Mouse (Mus musculus) midbrain, embryonic 16.5 days (tissue): Measurements from ENCODE around the gene Trappc12. TPM values are rescaled to one million over a fixed set of nuclear protein-coding genes. Genes with fewer than 3 reads are reported as not detected.

Source experiments
- ATAC-seq: fragments of 200-750 bp; cut with Nextera tagmentation; 2 replicates; pipeline ENCODE4 v1.8.0; 2017; ENCODE audit warnings: moderate TSS enrichment
- H3K27ac ChIP-seq: fragments of 300-500 bp; sonication (generic); 2 replicates; pipeline ENCODE4 v1.5.1; 2014; ENCODE audit warnings: mild to moderate bottlenecking, low read length, mixed read lengths
- H3K27me3 ChIP-seq: fragments of 300-500 bp; sonication (generic); 2 replicates; pipeline ENCODE4 v1.6.1; 2014; ENCODE audit warnings: low read depth, low read length, mixed read lengths; ENCODE audit not compliant: control insufficient read depth, insufficient read depth
- H3K36me3 ChIP-seq: fragments of 300-500 bp; sonication (generic); 2 replicates; pipeline ENCODE4 v1.6.1; 2014; ENCODE audit warnings: mild to moderate bottlenecking, low read length, moderate library complexity, mixed read lengths; ENCODE audit not compliant: control insufficient read depth, insufficient read depth
- H3K4me1 ChIP-seq: fragments of 300-500 bp; sonication (generic); 2 replicates; pipeline ENCODE4 v1.6.1; 2014; ENCODE audit warnings: mild to moderate bottlenecking, low read length, mixed read lengths; ENCODE audit not compliant: control insufficient read depth, insufficient read depth
- H3K4me2 ChIP-seq: fragments of 300-500 bp; sonication (generic); 2 replicates; pipeline ENCODE4 v1.6.1; 2014; ENCODE audit warnings: mild to moderate bottlenecking, low read length, mixed read lengths
- H3K4me3 ChIP-seq: fragments of 300-500 bp; sonication (generic); 2 replicates; pipeline ENCODE4 v1.5.1; 2014; ENCODE audit warnings: low read depth, mild to moderate bottlenecking, low read length, moderate library complexity, mixed read lengths
- H3K9ac ChIP-seq: fragments of 300-500 bp; sonication (generic); 2 replicates; pipeline ENCODE4 v1.6.1; 2014; ENCODE audit warnings: low read depth, low read length, mixed read lengths
- H3K9me3 ChIP-seq: fragments of 300-500 bp; sonication (generic); replicated peaks from 2 replicates; pipeline ENCODE4 v1.6.1; 2014; ENCODE audit warnings: mild to moderate bottlenecking, low read length, mixed read lengths; ENCODE audit not compliant: control insufficient read depth, poor library complexity, severe bottlenecking
- WGBS: fragments of 180-500 bp; shearing (Covaris S2); extraction: QIAGEN DNeasy Blood & Tissue Kit; methylation state at CpG from one replicate; pipeline ENCODE4 v1.1.7; 2014; 5-methylcytosine and 5-hydroxymethylcytosine counted together
- polyA plus RNA-seq: library from polyadenylated mRNA; unstranded; fragments of >200 nt; fragmentation: Nextera tagmentation; extraction: Ambion mirVana; gene quantifications from 2 replicates; pipeline ENCODE4 v1.2.1, GENCODE M21; 2015

The Trappc12 gene
- polyA plus RNA-seq, 1 experiment from 2014 or later: 43.6 TPM

GRCm38 (mm10) chr12:28700101-28700511 is 50.2 kb downstream of the Trappc12 start:
- Histone ChIP-seq H3K9ac (peak overlapping the region; percentile 54; the same call in 1 of the 2 replicates), H3K9me3 (no peaks in the 10 kb centered on the region), H3K36me3 (no peaks in the 10 kb centered on the region), H3K4me2 (no peak overlapping the region), H3K4me3 (no peak overlapping the region), H3K27ac (peak overlapping the region; percentile 92), H3K27me3 (no peaks in the 10 kb centered on the region), H3K4me1 (peaks cover 25% of the 10 kb centered on the region)
- ATAC-seq: peak; percentile 59
- 31% methylated on average over 3 of the region's 3 CpGs for whole genome bisulfite sequencing

DNA sequence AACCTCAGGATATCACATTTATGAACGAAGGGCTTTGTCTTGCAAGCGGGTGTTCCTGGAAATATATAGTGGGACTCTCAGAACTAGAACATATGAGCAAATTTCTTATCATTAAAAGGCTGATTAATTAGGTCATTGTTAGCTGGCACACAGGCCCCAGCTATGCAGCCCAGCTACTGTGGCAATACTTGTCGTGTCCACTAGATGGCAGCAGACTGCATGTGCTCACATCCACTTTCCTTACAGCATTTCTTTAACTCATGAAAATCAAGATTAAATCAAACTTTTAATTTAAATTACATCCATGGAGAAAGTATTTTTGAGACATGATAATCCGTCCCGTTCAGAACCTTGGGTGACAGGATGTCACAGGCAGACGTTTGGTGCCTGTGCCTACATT is 50.6 kb downstream of the Trappc12 start:
- 5% methylated on average over 6 of the region's 6 CpGs for WGBS
- Histone ChIP-seq H3K4me1 (peaks cover 21% of the 10 kb centered on the region), H3K9me3 (no peaks in the 10 kb centered on the region), H3K27me3 (no peaks in the 10 kb centered on the region), H3K4me3 (no peak overlapping the region), H3K27ac (peak overlapping the region; percentile 92), H3K36me3 (no peaks in the 10 kb centered on the region), H3K4me2 (no peak overlapping the region), H3K9ac (peak overlapping the region; percentile 54; the same call in 1 of the 2 replicates)
- ATAC-seq: peak; percentile 46

DNA sequence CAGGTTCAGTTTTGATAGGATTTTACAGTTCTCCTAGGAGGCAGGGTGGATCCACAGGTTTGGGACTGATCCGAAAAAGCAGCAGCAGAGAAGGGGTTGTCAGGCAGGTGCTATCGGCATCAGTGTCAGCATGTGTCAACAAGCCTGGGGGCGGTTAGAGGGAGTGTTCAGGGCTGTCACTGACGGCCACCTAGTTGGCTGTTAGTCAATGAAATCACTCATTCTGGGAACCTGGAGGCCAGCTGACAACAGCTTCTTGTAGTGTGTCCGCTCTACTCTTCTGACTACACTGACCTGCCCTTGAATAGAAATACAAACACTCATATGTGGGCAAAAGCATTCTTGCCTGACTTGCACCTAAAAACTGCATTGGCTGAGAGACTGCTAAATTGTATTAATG is 51.2 kb downstream of the Trappc12 start:
- peak overlapping the region; percentile 33 for H3K27ac ChIP-seq
- no peak overlapping the region for H3K9ac ChIP-seq
- ATAC-seq: no peak
- WGBS: 72% methylated on average over 5 of the region's 5 CpGs
- no peaks in the 10 kb centered on the region for H3K9me3 ChIP-seq
- H3K4me3 ChIP-seq: no peak overlapping the region
- no peaks in the 10 kb centered on the region for H3K36me3 ChIP-seq
- no peak overlapping the region for H3K4me2 ChIP-seq
- H3K4me1 ChIP-seq: peaks cover 18% of the 10 kb centered on the region
- no peaks in the 10 kb centered on the region for H3K27me3 ChIP-seq

GRCm38 (mm10) chr12:28697821-28698595 is 52.3 kb downstream of the Trappc12 start:
- peaks cover 18% of the 10 kb centered on the region for H3K4me1 ChIP-seq
- 64% methylated on average over 14 of the region's 14 CpGs for WGBS
- H3K36me3 ChIP-seq: no peaks in the 10 kb centered on the region
- H3K9ac ChIP-seq: no peak overlapping the region
- no peak overlapping the region for H3K4me3 ChIP-seq
- ATAC-seq: no peak
- peak overlapping the region; percentile 47; the same call in 1 of the 2 replicates for H3K27ac ChIP-seq
- no peaks in the 10 kb centered on the region for H3K27me3 ChIP-seq
- H3K9me3 ChIP-seq: no peaks in the 10 kb centered on the region
- H3K4me2 ChIP-seq: no peak overlapping the region

DNA sequence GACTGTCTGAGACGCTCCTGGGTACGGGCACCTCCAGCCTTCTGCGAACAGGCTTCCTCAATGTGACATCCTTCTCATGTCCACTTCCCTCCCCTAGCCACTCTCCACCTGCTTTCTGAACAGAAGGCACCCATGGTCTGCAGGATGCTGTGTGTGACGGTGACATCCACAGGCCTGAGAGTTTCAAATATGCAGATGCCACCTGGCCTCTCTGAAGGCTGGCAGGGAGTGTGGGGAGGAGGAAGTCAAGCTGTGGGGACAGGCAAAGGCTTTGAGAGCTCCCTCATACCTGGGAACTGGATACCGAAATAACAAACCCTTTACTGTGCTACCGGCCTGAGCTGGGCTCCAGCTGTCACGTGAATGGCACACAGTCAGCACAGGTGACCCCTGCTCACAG is 55.5 kb downstream of the Trappc12 start:
- H3K36me3 ChIP-seq: peaks cover 11% of the 10 kb centered on the region; the same call in 1 of the 2 replicates
- H3K27me3 ChIP-seq: no peaks in the 10 kb centered on the region
- no peak for ATAC-seq
- H3K4me1 ChIP-seq: peaks cover 6% of the 10 kb centered on the region; the same call in 1 of the 2 replicates
- no peaks in the 10 kb centered on the region for H3K9me3 ChIP-seq
- no peak overlapping the region for H3K9ac ChIP-seq
- H3K27ac ChIP-seq: no peak overlapping the region
- H3K4me2 ChIP-seq: no peak overlapping the region
- no peak overlapping the region for H3K4me3 ChIP-seq
- 94% methylated on average over 7 of the region's 7 CpGs for WGBS

- 84% methylated on average over 2 of the region's 2 CpGs for WGBS
- ATAC-seq: no peak
- Histone ChIP-seq H3K9me3 (no peaks in the 10 kb centered on the region), H3K9ac (no peak overlapping the region), H3K4me2 (no peak overlapping the region), H3K36me3 (peaks cover 11% of the 10 kb centered on the region; the same call in 1 of the 2 replicates), H3K4me1 (peaks cover 2% of the 10 kb centered on the region; the same call in 1 of the 2 replicates), H3K4me3 (no peak overlapping the region), H3K27me3 (no peaks in the 10 kb centered on the region), H3K27ac (no peak overlapping the region)
These were observed 56.0 kb downstream of the Trappc12 start for GRCm38 (mm10) chr12:28694231-28694630.

- ATAC-seq: no peak
- H3K9ac ChIP-seq: no peak overlapping the region
- no peak overlapping the region for H3K4me2 ChIP-seq
- H3K4me1 ChIP-seq: peaks cover 2% of the 10 kb centered on the region; the same call in 1 of the 2 replicates
- no peak overlapping the region for H3K27ac ChIP-seq
- H3K9me3 ChIP-seq: no peaks in the 10 kb centered on the region
- WGBS: 80% methylated on average over 3 of the region's 3 CpGs
- peaks cover 14% of the 10 kb centered on the region; the same call in 1 of the 2 replicates for H3K36me3 ChIP-seq
- no peak overlapping the region for H3K4me3 ChIP-seq
- H3K27me3 ChIP-seq: no peaks in the 10 kb centered on the region
These were observed 56.5 kb downstream of the Trappc12 start for GRCm38 (mm10) chr12:28693738-28694137.

DNA sequence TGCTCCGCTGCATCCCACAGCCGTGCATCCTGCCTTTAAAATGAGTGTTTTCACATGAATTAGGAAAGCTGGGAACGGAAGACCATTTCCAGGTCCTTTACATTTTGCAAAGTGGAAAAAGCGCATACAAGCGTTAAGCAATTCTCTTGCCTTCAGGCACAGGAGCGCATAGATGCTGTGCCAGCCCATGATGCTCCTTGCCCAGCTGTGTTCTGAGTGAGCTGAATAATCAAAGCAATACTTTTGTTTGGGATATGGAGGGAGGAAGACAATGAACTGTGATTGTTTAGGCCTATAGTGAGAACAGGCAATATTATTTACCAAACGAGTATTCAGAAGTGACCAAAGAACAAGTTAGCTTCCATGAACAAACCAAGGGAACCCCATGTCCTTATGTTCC is 59.5 kb downstream of the Trappc12 start:
- H3K4me1 ChIP-seq: no peaks in the 10 kb centered on the region; the same call in 1 of the 2 replicates
- WGBS: 89% methylated on average over 7 of the region's 7 CpGs
- H3K27me3 ChIP-seq: no peaks in the 10 kb centered on the region
- H3K4me2 ChIP-seq: no peak overlapping the region
- ATAC-seq: no peak
- H3K36me3 ChIP-seq: peaks cover 14% of the 10 kb centered on the region; the same call in 1 of the 2 replicates
- no peak overlapping the region for H3K4me3 ChIP-seq
- no peak overlapping the region for H3K27ac ChIP-seq
- no peaks in the 10 kb centered on the region for H3K9me3 ChIP-seq
- H3K9ac ChIP-seq: no peak overlapping the region

GRCm38 (mm10) chr12:28688996-28689395 is 61.3 kb downstream of the Trappc12 start:
- no peaks in the 10 kb centered on the region; the same call in 1 of the 2 replicates for H3K4me1 ChIP-seq
- no peaks in the 10 kb centered on the region for H3K9me3 ChIP-seq
- no peaks in the 10 kb centered on the region for H3K27me3 ChIP-seq
- H3K9ac ChIP-seq: no peak overlapping the region
- H3K4me2 ChIP-seq: no peak overlapping the region
- H3K4me3 ChIP-seq: no peak overlapping the region
- H3K36me3 ChIP-seq: peaks cover 14% of the 10 kb centered on the region; the same call in 1 of the 2 replicates
- WGBS: 64% methylated on average over 6 of the region's 6 CpGs
- H3K27ac ChIP-seq: no peak overlapping the region
- no peak for ATAC-seq
